Mouse (Mus musculus) MEL (cell line): ENCODE results near the gene Washc2.
A peak's percentile ranks its signal among the peaks of the same experiment; 100 is the strongest.

Experiments
- CTCF ChIP-seq, 3 experiments: IDR thresholded peaks in 2 of 3; conservative IDR thresholded peaks in 1 of 3; 2 replicates each; pipeline ENCODE4 v1.5.1; 2011 to 2012; ENCODE audit warnings: low read length in 3 of 3, low read depth in 2 of 3, mild to moderate bottlenecking in 2 of 3, improper control_type of control experiment in 1 of 3, inconsistent platforms in 1 of 3, mixed read lengths in 1 of 3, moderate library complexity in 1 of 3; ENCODE audit not compliant: control insufficient read depth in 1 of 3, insufficient read depth in 1 of 3, poor library complexity in 1 of 3, severe bottlenecking in 1 of 3
- EP300 ChIP-seq, 2 experiments: IDR thresholded peaks; 2 replicates each; pipeline ENCODE4 v1.6.1; 2011; ENCODE audit warnings: improper control_type of control experiment in 2 of 2, low read length in 2 of 2, low read depth in 1 of 2, mild to moderate bottlenecking in 1 of 2
- ETS1 ChIP-seq: IDR thresholded peaks from 2 replicates; pipeline ENCODE4 v1.6.1; 2012; ENCODE audit warnings: low read depth, mild to moderate bottlenecking, inconsistent platforms, low read length, improper control_type of control experiment, moderate library complexity
- RAD21 ChIP-seq: IDR thresholded peaks from 2 replicates; pipeline ENCODE4 v1.6.1; 2011; ENCODE audit warnings: mild to moderate bottlenecking, low read depth, low read length, improper control_type of control experiment
- TBP ChIP-seq: IDR thresholded peaks from 2 replicates; pipeline ENCODE4 v1.8.0; 2011; ENCODE audit warnings: low read depth, low read length, improper control_type of control experiment

DNA sequence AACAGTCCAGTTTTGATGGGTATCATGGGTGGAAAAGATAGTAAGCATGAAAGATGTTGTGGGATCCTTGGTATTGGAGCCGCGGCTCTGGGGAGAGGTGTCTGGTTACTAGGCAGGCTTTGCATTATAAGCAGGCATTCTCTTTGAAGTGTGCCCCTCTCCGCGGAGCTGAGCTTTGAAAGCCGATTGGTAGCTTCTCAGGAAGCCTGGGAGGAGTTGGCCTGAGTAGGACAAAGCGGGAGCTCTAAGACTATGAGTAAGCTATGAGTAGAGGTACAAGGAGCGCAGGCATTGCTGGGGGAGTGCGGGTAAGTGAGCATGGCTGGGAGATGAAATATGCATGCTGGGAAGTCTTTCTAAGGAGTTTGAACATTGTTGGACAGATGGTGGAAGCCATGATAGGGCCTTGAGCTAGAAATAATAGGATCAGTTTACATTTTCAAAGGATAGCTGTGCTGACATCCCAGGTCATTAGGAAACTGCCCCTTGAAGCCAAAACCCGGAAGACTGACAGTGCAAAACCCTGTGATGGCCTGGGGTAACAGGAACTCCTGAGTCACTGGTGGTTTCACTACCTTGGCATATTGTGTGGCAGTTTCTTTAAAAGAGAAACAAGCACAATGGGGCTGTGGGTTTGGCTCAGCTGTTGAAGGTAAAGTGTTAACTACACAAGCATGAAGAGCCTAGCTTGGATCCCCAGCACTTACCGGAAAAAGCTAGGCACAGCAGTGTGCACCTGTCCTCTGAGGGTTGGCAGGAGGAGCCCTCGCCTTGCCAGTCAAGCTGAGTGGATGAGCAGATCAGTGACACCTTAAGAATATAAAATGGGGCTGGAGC, 58.7 kb downstream of the Washc2 start:
- TF ChIP-seq TBP (0 out of 2 replicates have a peak, but pooled peaks have one; percentile 16), RAD21 (no peak), EP300 (IDR thresholded peaks at IDR 0.05; ENCODE audit: low read depth in 1 of 2, low read length in 2 of 2) (no peak), CTCF (IDR thresholded peaks at IDR 0.05 in 2 of 3, conservative IDR thresholded peaks at IDR 0.05 in 1 of 3; ENCODE audit: control insufficient read depth in 1 of 3, insufficient read depth in 1 of 3, low read depth in 2 of 3, low read length in 3 of 3, poor library complexity in 1 of 3, severe bottlenecking in 1 of 3) (no peak), ETS1 (no peak)
